Mouse (Mus musculus) C2C12 (cell line): Measurements from ENCODE around the gene Slc22a6.

ENCODE experiments used
- CTCF ChIP-seq: IDR thresholded peaks from one replicate; pipeline ENCODE4 v1.5.1; 2011; ENCODE audit not compliant: control insufficient read depth, insufficient read depth, insufficient read length
- MYOD1 ChIP-seq: IDR thresholded peaks from one replicate; pipeline ENCODE4 v1.6.1; 2011; ENCODE audit warnings: low read depth; ENCODE audit not compliant: control insufficient read depth, insufficient read length
- MYOG ChIP-seq: IDR thresholded peaks from one replicate; pipeline ENCODE4 v1.6.1; 2011; ENCODE audit not compliant: control insufficient read depth, insufficient read length; ENCODE audit errors: extremely low read depth
- USF1 ChIP-seq: IDR thresholded peaks from one replicate; pipeline ENCODE4 v1.6.1; 2011; ENCODE audit warnings: low read depth, mild to moderate bottlenecking, control low read depth, moderate library complexity

DNA sequence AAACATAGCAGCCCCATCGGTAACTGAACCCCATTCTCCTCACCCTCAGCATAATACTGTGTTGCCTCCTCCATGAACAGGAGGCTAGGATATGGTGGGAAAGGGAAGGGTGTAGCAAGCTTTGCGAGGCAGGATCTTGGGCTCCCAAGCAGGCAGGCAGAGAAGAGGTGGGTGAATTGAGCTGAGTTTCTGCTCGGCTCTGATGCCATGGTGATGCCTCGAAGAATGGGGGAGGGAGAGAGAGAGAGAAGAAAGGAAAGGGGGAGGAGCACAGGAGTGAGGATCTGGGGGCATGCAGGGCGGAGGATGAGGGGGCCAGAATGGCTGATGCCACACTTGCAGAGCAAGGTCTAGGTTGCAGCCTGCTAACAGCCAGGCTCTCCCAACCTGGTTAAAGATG is 47.9 kb downstream of the Slc22a6 start:
- no peak for TF ChIP-seq CTCF
- no peak for TF ChIP-seq USF1
- no peak for TF ChIP-seq MYOG
- TF ChIP-seq MYOD1, result no peak
